Comparison of ENCODE assay signal across 8 mouse cellular contexts in the genomic region with DNA sequence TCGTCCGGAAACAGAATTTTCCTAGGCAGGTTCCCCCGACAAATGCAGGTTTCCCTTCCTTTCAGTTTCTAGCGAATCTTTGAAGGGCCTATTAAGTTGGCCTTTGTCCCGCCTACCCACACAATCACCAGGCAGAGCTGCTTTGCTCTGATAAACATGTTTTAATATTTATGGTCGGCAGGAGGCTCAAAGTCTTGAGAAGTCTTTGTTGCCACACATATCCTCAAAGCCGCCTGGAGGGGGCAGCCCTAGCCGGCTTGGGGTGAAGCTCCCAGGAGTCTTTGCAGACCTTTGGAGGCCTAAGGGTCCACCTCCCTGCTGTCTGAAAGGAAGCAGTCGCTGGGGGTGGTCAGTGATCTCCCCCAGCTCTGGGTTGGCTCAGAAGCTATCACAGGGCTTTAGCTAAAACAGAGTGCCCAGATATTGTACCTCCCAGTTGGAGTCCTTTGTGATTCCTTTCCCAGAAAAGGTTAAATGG. TPM values are rescaled to one million over a fixed set of nuclear protein-coding genes. Genes with fewer than 3 reads are reported as not detected.
DNase-seq lines count a peak whose midpoint lies in the region; ATAC-seq and TF ChIP-seq lines count a peak whose summit lies in the region.

No protein-coding gene starts in this region.

- peaks cover 10% of the 10 kb centered on the region; the same call in 1 of the 2 replicates for H3K4me1 ChIP-seq in intestine, embryonic 15.5 days (replicated peaks)
- peaks cover 11% of the 10 kb centered on the region for H3K4me1 ChIP-seq in limb, embryonic 12.5 days (replicated peaks)
- peaks cover 24% of the 10 kb centered on the region for H3K4me1 ChIP-seq in midbrain, embryonic 13.5 days (replicated peaks)
- no peaks in the 10 kb centered on the region; the same call in 1 of the 2 replicates for H3K4me1 ChIP-seq in spleen, adult 2 months (ENCODE audit: control insufficient read depth, insufficient read depth, insufficient read length)

- H3K9ac ChIP-seq in intestine, embryonic 15.5 days: peak overlapping the region; percentile 82
- peak overlapping the region; percentile 83 for H3K9ac ChIP-seq in limb, embryonic 12.5 days (replicated peaks)
- peak overlapping the region; percentile 92 for H3K9ac ChIP-seq in midbrain, embryonic 13.5 days (replicated peaks)

- H3K27me3 ChIP-seq in intestine, embryonic 15.5 days (replicated peaks): no peaks in the 10 kb centered on the region
- H3K27me3 ChIP-seq in limb, embryonic 12.5 days: 0 out of 2 replicates have a peak, but pooled peaks cover 5% of the 10 kb centered on the region
- peaks cover 2% of the 10 kb centered on the region; the same call in 1 of the 2 replicates for H3K27me3 ChIP-seq in midbrain, embryonic 13.5 days
- no peaks in the 10 kb centered on the region for H3K27me3 ChIP-seq in spleen, adult 2 months (ENCODE audit: control insufficient read depth, insufficient read depth, low read length)

- peak overlapping the region; percentile 96 for H3K27ac ChIP-seq in intestine, embryonic 15.5 days
- H3K27ac ChIP-seq in limb, embryonic 12.5 days: peak overlapping the region; percentile 82
- H3K27ac ChIP-seq in midbrain, embryonic 13.5 days: peak overlapping the region; percentile 89
- H3K27ac ChIP-seq in spleen, adult 2 months (ENCODE audit: insufficient read depth, low read length): peak overlapping the region; percentile 84

- no peaks in the 10 kb centered on the region for H3K9me3 ChIP-seq in intestine, embryonic 15.5 days
- no peaks in the 10 kb centered on the region for H3K9me3 ChIP-seq in limb, embryonic 12.5 days
- H3K9me3 ChIP-seq in midbrain, embryonic 13.5 days: no peaks in the 10 kb centered on the region

- peak; percentile 51; the same call in 1 of the 2 replicates for TF ChIP-seq CTCF in spleen, adult 2 months (IDR thresholded peaks at IDR 0.05; ENCODE audit: extremely low read depth, insufficient read depth, insufficient read length, insufficient replicate concordance)

- peak overlapping the region; percentile 96 for H3K4me2 ChIP-seq in intestine, embryonic 15.5 days (replicated peaks)
- peak overlapping the region; percentile 93 for H3K4me2 ChIP-seq in limb, embryonic 12.5 days
- H3K4me2 ChIP-seq in midbrain, embryonic 13.5 days (replicated peaks): peak overlapping the region; percentile 88

- ATAC-seq in intestine, embryonic 15.5 days: peak; percentile 83
- ATAC-seq in limb, embryonic 12.5 days (ENCODE audit: insufficient number of reproducible peaks, insufficient read depth, low FRiP score, low TSS enrichment, low read depth): peak; percentile 38; the same call in 1 of the 2 replicates
- peak; percentile 43 for ATAC-seq in midbrain, embryonic 13.5 days

- DNase-seq in gastrocnemius, adult 18-20 months (ENCODE audit: low spot score): peak; percentile 52
- DNase-seq in gastrocnemius, adult 8-10 months (ENCODE audit: low spot score in 2 of 2): no peak
- peak; percentile 73 for DNase-seq in embryo, embryonic 10 days (ENCODE audit: low spot score)
- peak; percentile 42 to 67 for DNase-seq in gastrocnemius, postnatal 4 days (ENCODE audit: low spot score in 2 of 2)
- peak; percentile 73 to 84 for DNase-seq in spleen, adult 2 months (ENCODE audit: low read depth in 1 of 2, low spot score in 2 of 2)

- H3K4me3 ChIP-seq in intestine, embryonic 15.5 days (replicated peaks): peak overlapping the region; percentile 83
- peak overlapping the region; percentile 83 for H3K4me3 ChIP-seq in limb, embryonic 12.5 days (replicated peaks)
- H3K4me3 ChIP-seq in midbrain, embryonic 13.5 days (replicated peaks): peak overlapping the region; percentile 66
- H3K4me3 ChIP-seq in spleen, adult 2 months (ENCODE audit: extremely low read depth, insufficient read depth, insufficient read length): peak overlapping the region; percentile 81

- no peak for TF ChIP-seq POLR2A in spleen, adult 2 months (IDR thresholded peaks at IDR 0.05; ENCODE audit: low read depth, low read length)

- under 1% methylated on average over 9 of the region's 9 CpGs for WGBS in intestine, embryonic 15.5 days
- under 1% methylated on average over 9 of the region's 9 CpGs for WGBS in limb, embryonic 12.5 days
- 0% methylated on average over 9 of the region's 9 CpGs for WGBS in midbrain, embryonic 13.5 days
- WGBS in spleen, adult 2 months: under 1% methylated on average over 9 of the region's 9 CpGs

- peaks cover 15% of the 10 kb centered on the region for H3K36me3 ChIP-seq in intestine, embryonic 15.5 days
- peaks cover 20% of the 10 kb centered on the region for H3K36me3 ChIP-seq in limb, embryonic 12.5 days
- peaks cover 21% of the 10 kb centered on the region for H3K36me3 ChIP-seq in midbrain, embryonic 13.5 days
- H3K36me3 ChIP-seq in spleen, adult 2 months (ENCODE audit: control insufficient read depth, insufficient read depth, low read length): 0 out of 2 replicates have a peak, but pooled peaks cover 2% of the 10 kb centered on the region

RNA-seq across cellular contexts. Expression of a gene that starts 0.6 kb away (rescaled TPM):
- 1 to 10 TPM; 3.2 to 4.7 TPM for total RNA-seq in gastrocnemius, adult 18-20 months (2021)
- 1 to 10 TPM; 1.1 to 6.7 (median 3.7) TPM for total RNA-seq in gastrocnemius, adult 8-10 months (2022)
- 10 to 100 TPM; 14.1 to 16.2 TPM for total RNA-seq in gastrocnemius, postnatal 4 days (2021)
- polyA plus RNA-seq in intestine, embryonic 15.5 days (2015; fragmentation: Nextera tagmentation; extraction: Ambion mirVana): 201 and 221 TPM in 2 replicates
- 79.5 and 83.0 TPM in 2 replicates for polyA plus RNA-seq in limb, embryonic 12.5 days (2016; fragmentation: Nextera tagmentation; extraction: Ambion mirVana)
- 146 and 148 TPM in 2 replicates for polyA plus RNA-seq in midbrain, embryonic 13.5 days (2015; fragmentation: Nextera tagmentation; extraction: Ambion mirVana)
- polyA plus RNA-seq in spleen, adult 2 months (2012; rRNA removed): 46.1 and 59.0 TPM in 2 replicates

RNA-seq across cellular contexts. Expression of a gene that starts 13.8 kb away (rescaled TPM):
- not detected for total RNA-seq in gastrocnemius, adult 18-20 months (2021)
- not detected for total RNA-seq in gastrocnemius, adult 8-10 months (2022)
- total RNA-seq in gastrocnemius, postnatal 4 days (2021): not detected
- polyA plus RNA-seq in intestine, embryonic 15.5 days (2015; fragmentation: Nextera tagmentation; extraction: Ambion mirVana): 0.14 TPM in 1 of 2 replicates, not detected in the other
- polyA plus RNA-seq in limb, embryonic 12.5 days (2016; fragmentation: Nextera tagmentation; extraction: Ambion mirVana): not detected in 2 replicates
- 0.40 and 1.5 TPM in 2 replicates for polyA plus RNA-seq in midbrain, embryonic 13.5 days (2015; fragmentation: Nextera tagmentation; extraction: Ambion mirVana)
- not detected in 2 replicates for polyA plus RNA-seq in spleen, adult 2 months (2012; rRNA removed)

RNA-seq across cellular contexts. Expression of a gene that starts 17.5 kb away (rescaled TPM):
- 1 to 10 TPM; 5.7 to 6.0 TPM for total RNA-seq in gastrocnemius, adult 18-20 months (2021)
- 1 to 10 TPM; 6.0 to 6.6 (median 6.2) TPM for total RNA-seq in gastrocnemius, adult 8-10 months (2022)
- 10 to 100 TPM; 16.2 to 20.2 TPM for total RNA-seq in gastrocnemius, postnatal 4 days (2021)
- polyA plus RNA-seq in intestine, embryonic 15.5 days (2015; fragmentation: Nextera tagmentation; extraction: Ambion mirVana): 29.7 and 29.8 TPM in 2 replicates
- 50.6 and 54.7 TPM in 2 replicates for polyA plus RNA-seq in limb, embryonic 12.5 days (2016; fragmentation: Nextera tagmentation; extraction: Ambion mirVana)
- polyA plus RNA-seq in midbrain, embryonic 13.5 days (2015; fragmentation: Nextera tagmentation; extraction: Ambion mirVana): 56.1 and 56.6 TPM in 2 replicates
- polyA plus RNA-seq in spleen, adult 2 months (2012; rRNA removed): 19.3 and 22.7 TPM in 2 replicates

RNA-seq across cellular contexts. Expression of a gene that starts 30.2 kb away (rescaled TPM):
- not detected for total RNA-seq in gastrocnemius, adult 18-20 months (2021)
- not detected for total RNA-seq in gastrocnemius, adult 8-10 months (2022)
- not detected for total RNA-seq in gastrocnemius, postnatal 4 days (2021)
- polyA plus RNA-seq in intestine, embryonic 15.5 days (2015; fragmentation: Nextera tagmentation; extraction: Ambion mirVana): not detected in 2 replicates
- not detected in 2 replicates for polyA plus RNA-seq in limb, embryonic 12.5 days (2016; fragmentation: Nextera tagmentation; extraction: Ambion mirVana)
- 0.14 and 0.19 TPM in 2 replicates for polyA plus RNA-seq in midbrain, embryonic 13.5 days (2015; fragmentation: Nextera tagmentation; extraction: Ambion mirVana)
- polyA plus RNA-seq in spleen, adult 2 months (2012; rRNA removed): not detected in 2 replicates

RNA-seq across cellular contexts. Expression of a gene that starts 30.3 kb away (rescaled TPM):
- 10 to 100 TPM; 20.3 to 21.4 TPM for total RNA-seq in gastrocnemius, adult 18-20 months (2021)
- total RNA-seq in gastrocnemius, adult 8-10 months (2022): 10 to 100 TPM; 19.1 to 22.8 (median 20.5) TPM
- total RNA-seq in gastrocnemius, postnatal 4 days (2021): 10 to 100 TPM; 52.3 to 54.2 TPM
- 68.2 and 70.7 TPM in 2 replicates for polyA plus RNA-seq in intestine, embryonic 15.5 days (2015; fragmentation: Nextera tagmentation; extraction: Ambion mirVana)
- 102 and 105 TPM in 2 replicates for polyA plus RNA-seq in limb, embryonic 12.5 days (2016; fragmentation: Nextera tagmentation; extraction: Ambion mirVana)
- 97.9 and 103 TPM in 2 replicates for polyA plus RNA-seq in midbrain, embryonic 13.5 days (2015; fragmentation: Nextera tagmentation; extraction: Ambion mirVana)
- polyA plus RNA-seq in spleen, adult 2 months (2012; rRNA removed): 57.7 and 85.0 TPM in 2 replicates

Comparison
In these comparisons a context has a peak if more than half of its experiments do, and no peak if none do; other contexts are left out.
1. DNase-seq: peak in gastrocnemius, adult 18-20 months (single experiment), embryo, embryonic 10 days (single experiment), gastrocnemius, postnatal 4 days (2 of 2) and spleen, adult 2 months (2 of 2); none in gastrocnemius, adult 8-10 months (0 of 2).
2. Peak in every context shown above with its lines, with median percentiles within 50 percentile points of each other: ATAC-seq, H3K27ac ChIP-seq, H3K4me2 ChIP-seq, H3K4me3 ChIP-seq and H3K9ac ChIP-seq.